Mouse (Mus musculus): Measurements from ENCODE around the gene Chka.

DNA sequence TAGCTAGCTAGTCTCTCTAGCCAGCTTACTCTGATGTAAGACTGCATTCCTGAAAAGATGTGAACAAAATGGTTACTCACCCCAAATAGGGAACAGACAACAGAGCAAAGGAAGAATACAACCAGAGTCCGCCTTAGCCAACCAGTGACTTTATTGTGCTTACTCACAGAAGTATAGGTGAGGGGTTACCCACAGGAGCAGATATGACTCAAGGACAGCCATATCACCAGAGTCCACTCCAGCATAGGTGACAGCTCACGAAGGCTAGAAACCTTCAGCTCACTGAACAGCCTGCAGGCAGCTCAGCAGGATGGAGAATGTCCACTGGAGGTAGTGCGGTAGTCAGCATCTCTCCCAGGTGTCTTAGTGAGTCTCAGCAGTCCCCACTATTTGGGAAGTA is 21.7 kb upstream of the Chka start:
- TF ChIP-seq NRF1 (IDR thresholded peaks at IDR 0.05; ENCODE audit: low read depth, low read length) (no peak), EP300 (IDR thresholded peaks at IDR 0.05; ENCODE audit: low read length) (no peak), CTCF (conservative IDR thresholded peaks at IDR 0.05 in 1 of 2, IDR thresholded peaks at IDR 0.05 in 1 of 2; ENCODE audit: low read depth in 2 of 2, low read length in 2 of 2) (no peak), MAFK (IDR thresholded peaks at IDR 0.05; ENCODE audit: insufficient replicate concordance, low read length) (no peak), SMC3 (IDR thresholded peaks at IDR 0.05; ENCODE audit: low read depth, low read length) (no peak), MYC (IDR thresholded peaks at IDR 0.05; ENCODE audit: low read depth, low read length) (no peak), POLR2A (IDR thresholded peaks at IDR 0.05; ENCODE audit: low read depth, low read length) (no peak), ZC3H11A (IDR thresholded peaks at IDR 0.05; ENCODE audit: low read depth, low read length) (no peak), TBP (conservative IDR thresholded peaks at IDR 0.05; ENCODE audit: low read depth, low read length) (no peak)
